Mouse (Mus musculus): ENCODE data around the gene Gm7849.
"Not testable (repeated sequence)": the region's sequence is repeated elsewhere in the genome, so short reads cannot be mapped to it uniquely, and the experiment has no call there.

The Gm7849 gene

DNA sequence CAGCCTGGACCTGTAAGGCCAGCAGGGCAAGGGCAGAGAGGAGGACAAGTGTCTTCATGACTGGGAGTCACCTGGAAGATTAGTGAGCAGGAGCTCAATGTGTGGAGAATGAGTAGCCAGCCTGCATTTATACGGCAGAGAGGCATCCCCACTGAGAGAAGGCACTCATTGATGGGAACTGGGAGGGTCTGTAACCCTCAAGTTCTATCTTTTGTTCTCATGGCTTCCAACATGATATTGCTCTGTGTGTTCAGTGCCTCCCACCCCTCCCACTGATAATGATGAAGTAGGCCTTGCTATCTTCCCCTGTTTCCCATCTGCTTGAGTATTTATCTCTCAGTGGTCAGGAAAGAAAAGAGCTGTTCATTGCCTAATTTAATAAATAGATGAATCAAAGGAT is at the start of gene Gm7849:
TSS of gene Gm7849 (minus strand) at position 101 of the 400 bp plus-strand sequence.
- DNase-seq (ENCODE audit: inconsistent ontology term) = not testable (repeated sequence)

DNA sequence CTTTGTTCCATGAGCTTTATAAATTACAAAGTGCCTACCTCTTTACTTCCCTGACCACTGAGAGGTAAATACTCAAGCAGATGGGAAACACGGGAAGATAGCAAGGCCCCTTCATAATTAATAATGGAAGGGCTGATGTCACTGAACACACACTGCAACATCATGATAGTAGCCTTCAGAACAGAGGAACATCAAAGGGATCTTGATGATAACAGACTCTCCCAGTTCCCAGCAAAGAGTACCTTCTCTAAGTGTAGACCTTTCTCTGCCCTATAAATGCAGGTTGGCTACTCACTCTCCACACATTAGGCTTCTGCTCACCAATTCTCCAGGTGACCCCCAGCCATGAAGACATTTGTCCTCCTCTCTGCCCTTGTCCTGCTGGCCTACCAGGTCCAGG is 29.2 kb downstream of the Gm7849 start, which contains the start of gene Defa36:
TSS of gene Defa36 (plus strand) at position 301 of the 400 bp plus-strand sequence.
- DNase-seq (ENCODE audit: inconsistent ontology term) = not testable (repeated sequence)

All from Muller cell, postnatal 12 days (primary cell).